Mouse (Mus musculus): ENCODE measurements around the gene Apbb1. TPM values are rescaled to one million over a fixed set of nuclear protein-coding genes. Genes with fewer than 3 reads are reported as not detected.

The Apbb1 gene
- total RNA-seq (2023) = 1 to 10 TPM; 3.2 to 3.6 TPM

DNA sequence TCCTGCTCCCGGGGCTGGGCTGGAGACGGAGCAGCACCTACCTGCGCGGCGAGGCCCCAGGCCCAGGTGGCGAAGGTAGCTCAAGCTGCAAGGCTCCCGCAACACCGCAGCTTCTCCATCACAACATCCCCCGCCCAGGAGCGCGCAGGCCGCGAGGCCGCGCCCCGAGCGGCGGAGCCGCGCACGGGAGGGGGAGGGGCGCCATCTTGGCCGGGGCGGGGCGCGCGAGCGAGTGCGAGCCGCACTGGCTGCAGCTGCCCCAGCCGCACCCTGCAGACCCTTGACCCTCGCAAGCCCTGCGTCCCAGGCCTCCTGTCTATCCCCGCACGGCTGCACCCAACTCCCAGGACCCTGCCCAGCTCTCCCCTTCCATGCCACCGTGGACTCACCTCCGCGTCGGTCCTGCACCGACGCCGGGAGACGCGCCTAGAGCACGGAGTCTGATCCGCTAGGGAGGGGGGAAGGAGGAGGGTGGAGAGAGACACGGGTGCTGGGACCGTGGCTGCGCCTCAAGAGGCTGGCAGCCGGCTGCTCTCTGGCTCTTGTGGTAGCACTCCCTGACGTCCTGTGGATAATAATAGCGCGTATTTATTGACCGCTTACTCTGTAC lies at the start of gene Apbb1:
Gene Apbb1 (minus strand): TSS at position 560 of the 610 bp plus-strand sequence.

GRCm38 (mm10) chr7:105554212-105554942 lies 27.1 kb downstream of the Apbb1 start, which contains the start of gene Smpd1:
Smpd1 (plus strand) TSS chr7:105554360.

Other genes starting within 250 kb of the Apbb1 start
- gene Olfr690, start 247.5 kb downstream of the Apbb1 start, total RNA-seq (2023) = not detected
- gene Olfr691, start 239.4 kb downstream of the Apbb1 start, total RNA-seq (2023) = not detected
- not detected for gene Olfr692, start 213.4 kb downstream of the Apbb1 start, total RNA-seq (2023)
- gene Gm5901, start 206.6 kb downstream of the Apbb1 start, total RNA-seq (2023) = not detected
- gene Fam160a2, start 181.6 kb downstream of the Apbb1 start, total RNA-seq (2023) = 10 to 100 TPM; 56.3 to 63.1 TPM
- not detected for gene Cnga4, start 177.1 kb downstream of the Apbb1 start, total RNA-seq (2023)
- not detected for gene Cckbr, start 155.9 kb downstream of the Apbb1 start, total RNA-seq (2023)
- under 1 TPM in 1 of 2 experiments, not detected in 1; 0.30 TPM for gene Cavin3, start 99.4 kb downstream of the Apbb1 start, total RNA-seq (2023)
- 10 to 100 TPM; 16.4 to 19.5 TPM for gene Smpd1, start 27.3 kb downstream of the Apbb1 start, total RNA-seq (2023)
- not detected for gene Hpx, start 18.5 kb upstream of the Apbb1 start, total RNA-seq (2023)
- gene Trim3, start 51.9 kb upstream of the Apbb1 start, total RNA-seq (2023) = 10 to 100 TPM; 62.3 to 68.9 TPM
- gene Timm10b, start 58.4 kb upstream of the Apbb1 start, total RNA-seq (2023) = 100 to 1,000 TPM; 102 to 110 TPM
- gene Arfip2, start 58.8 kb upstream of the Apbb1 start, total RNA-seq (2023) = 10 to 100 TPM; 26.1 to 31.4 TPM
- 10 to 100 TPM; 17.0 to 21.6 TPM for gene Gm45799, start 58.9 kb upstream of the Apbb1 start, total RNA-seq (2023)
- 1 to 10 TPM; 3.1 to 9.1 TPM for gene Dnhd1, start 69.2 kb upstream of the Apbb1 start, total RNA-seq (2023)
- gene Ilk, start 154.9 kb upstream of the Apbb1 start, total RNA-seq (2023) = 100 to 1,000 TPM; 134 to 154 TPM
- gene Rrp8, start 155.7 kb upstream of the Apbb1 start, total RNA-seq (2023) = 10 to 100 TPM; 13.5 to 15.6 TPM
- 100 to 1,000 TPM; 179 to 208 TPM for gene Taf10, start 162.7 kb upstream of the Apbb1 start, total RNA-seq (2023)
- gene Tpp1, start 170.6 kb upstream of the Apbb1 start, total RNA-seq (2023) = 100 to 1,000 TPM in 1 of 2 experiments, 10 to 100 TPM in 1; 83.7 to 102 TPM
- gene Dchs1, start 206.0 kb upstream of the Apbb1 start, total RNA-seq (2023) = under 1 TPM; 0.66 to 0.73 TPM
- gene Mrpl17, start 229.4 kb upstream of the Apbb1 start, total RNA-seq (2023) = 10 to 100 TPM; 48.6 to 57.9 TPM